Mouse (Mus musculus): ENCODE results near the gene Bmp2k. TPM values are rescaled to one million over a fixed set of nuclear protein-coding genes. Genes with fewer than 3 reads are reported as not detected.

Bmp2k gene
- 5.9 and 6.6 TPM in 2 replicates for polyA plus RNA-seq (2012; rRNA removed)

GRCm38 (mm10) chr5:96997310-96997801 is at the start of gene Bmp2k:
Bmp2k (plus strand) TSS chr5:96997689.
- Histone ChIP-seq H3K27me3 (ENCODE audit: control insufficient read depth, insufficient read depth, low read length) (no peaks in the 10 kb centered on the region), H3K4me3 (ENCODE audit: control insufficient read depth, low read depth, low read length) (peak within 1 kb of the TSS; percentile 87), H3K4me1 (ENCODE audit: control insufficient read depth, insufficient read depth, low read length) (peaks cover 5% of the 10 kb centered on the region), H3K27ac (ENCODE audit: control insufficient read depth, insufficient read depth, low read depth, low read length) (peak within 1 kb of the TSS; percentile 97), H3K36me3 (ENCODE audit: control insufficient read depth, insufficient read depth, low read length) (no peaks in the 10 kb centered on the region)
- TF ChIP-seq POLR2A (IDR thresholded peaks at IDR 0.05; ENCODE audit: control insufficient read depth, low read depth, low read length): peak; percentile 59
- no peak for TF ChIP-seq CTCF (IDR thresholded peaks at IDR 0.05; ENCODE audit: control insufficient read depth, insufficient read depth, insufficient replicate concordance, low read depth, low read length)

DNA sequence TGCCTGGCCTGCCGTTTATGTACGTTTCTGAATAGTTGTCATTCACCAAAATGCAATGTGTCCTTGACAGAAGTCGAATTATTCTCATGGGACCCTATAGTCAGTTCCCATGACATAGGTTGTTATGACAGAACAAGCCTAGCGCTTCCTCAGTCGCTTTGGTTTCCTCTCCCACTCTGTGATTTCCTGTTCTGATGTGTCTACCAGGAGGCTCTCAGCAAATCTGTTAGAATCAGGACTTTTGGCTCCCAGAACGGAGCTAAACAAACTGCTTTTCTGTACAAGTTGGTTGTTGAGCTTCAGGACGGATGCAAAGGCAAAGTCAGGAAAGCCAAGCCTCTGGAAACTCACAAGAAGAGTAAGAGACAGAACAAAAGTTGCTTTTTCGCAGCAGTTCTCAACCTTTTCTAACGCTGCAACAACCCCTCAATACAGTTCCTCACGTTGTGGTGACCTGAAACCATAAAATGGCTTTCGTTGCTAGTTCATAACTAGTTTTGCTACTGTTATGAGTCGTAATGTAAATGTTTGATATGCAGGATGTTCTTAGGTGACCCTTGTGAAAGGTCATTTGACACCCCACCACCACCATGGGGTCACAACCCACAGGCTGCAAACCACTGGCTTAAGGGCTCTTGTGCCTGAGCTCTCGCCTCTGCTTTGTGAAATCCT is 48.5 kb upstream of the Bmp2k start:
- H3K27ac ChIP-seq (ENCODE audit: control insufficient read depth, insufficient read depth, low read depth, low read length): no peak overlapping the region
- H3K36me3 ChIP-seq (ENCODE audit: control insufficient read depth, insufficient read depth, low read length): no peaks in the 10 kb centered on the region
- H3K27me3 ChIP-seq (ENCODE audit: control insufficient read depth, insufficient read depth, low read length): no peaks in the 10 kb centered on the region
- H3K4me3 ChIP-seq (ENCODE audit: control insufficient read depth, low read depth, low read length): no peak overlapping the region
- no peaks in the 10 kb centered on the region for H3K4me1 ChIP-seq (ENCODE audit: control insufficient read depth, insufficient read depth, low read length)
- TF ChIP-seq CTCF (IDR thresholded peaks at IDR 0.05; ENCODE audit: control insufficient read depth, insufficient read depth, insufficient replicate concordance, low read depth, low read length) (no peak), POLR2A (IDR thresholded peaks at IDR 0.05; ENCODE audit: control insufficient read depth, low read depth, low read length) (no peak)

DNA sequence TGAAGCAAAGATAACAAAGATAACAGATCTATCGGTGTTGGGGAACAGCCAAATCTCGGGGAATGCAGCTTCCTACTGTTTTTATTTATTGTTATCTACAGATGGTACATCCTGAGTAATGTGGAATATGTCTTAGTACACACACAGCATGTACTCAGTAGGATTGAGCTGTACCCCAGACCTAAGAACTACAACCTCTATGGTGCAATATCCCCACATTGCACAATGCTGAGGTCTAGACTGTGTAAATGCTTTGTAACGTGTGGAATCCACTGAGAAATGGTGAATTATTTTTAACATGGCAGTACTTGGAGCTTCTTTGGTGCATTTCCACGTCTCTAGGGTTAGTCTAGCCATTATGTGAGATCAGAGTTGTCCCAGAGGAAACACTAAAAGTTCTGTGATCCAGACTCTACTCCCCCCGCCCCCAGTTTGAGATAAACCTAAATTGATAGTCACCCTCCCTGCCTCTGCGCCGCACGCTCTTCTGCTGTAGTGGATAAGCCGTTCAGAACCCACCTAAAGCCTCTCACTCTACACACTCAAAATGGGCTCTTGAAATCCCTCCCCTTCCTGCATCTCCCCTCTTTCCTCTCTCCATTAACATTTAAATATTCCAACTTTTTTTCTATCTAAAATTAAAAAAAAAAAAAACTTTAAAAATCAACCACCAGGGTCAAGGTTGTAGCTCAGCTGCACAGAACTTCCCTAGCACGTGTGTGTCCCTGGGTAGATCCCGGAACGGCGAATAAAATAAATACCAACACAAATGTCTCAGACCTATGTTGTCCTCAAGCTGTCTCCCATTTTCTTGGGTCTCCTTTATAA is 47.4 kb upstream of the Bmp2k start:
- TF ChIP-seq POLR2A (IDR thresholded peaks at IDR 0.05; ENCODE audit: control insufficient read depth, low read depth, low read length) (no peak), CTCF (IDR thresholded peaks at IDR 0.05; ENCODE audit: control insufficient read depth, insufficient read depth, insufficient replicate concordance, low read depth, low read length) (no peak)
- Histone ChIP-seq H3K4me1 (ENCODE audit: control insufficient read depth, insufficient read depth, low read length) (no peaks in the 10 kb centered on the region), H3K36me3 (ENCODE audit: control insufficient read depth, insufficient read depth, low read length) (no peaks in the 10 kb centered on the region), H3K27me3 (ENCODE audit: control insufficient read depth, insufficient read depth, low read length) (no peaks in the 10 kb centered on the region), H3K27ac (ENCODE audit: control insufficient read depth, insufficient read depth, low read depth, low read length) (no peak overlapping the region), H3K4me3 (ENCODE audit: control insufficient read depth, low read depth, low read length) (no peak overlapping the region)

DNA sequence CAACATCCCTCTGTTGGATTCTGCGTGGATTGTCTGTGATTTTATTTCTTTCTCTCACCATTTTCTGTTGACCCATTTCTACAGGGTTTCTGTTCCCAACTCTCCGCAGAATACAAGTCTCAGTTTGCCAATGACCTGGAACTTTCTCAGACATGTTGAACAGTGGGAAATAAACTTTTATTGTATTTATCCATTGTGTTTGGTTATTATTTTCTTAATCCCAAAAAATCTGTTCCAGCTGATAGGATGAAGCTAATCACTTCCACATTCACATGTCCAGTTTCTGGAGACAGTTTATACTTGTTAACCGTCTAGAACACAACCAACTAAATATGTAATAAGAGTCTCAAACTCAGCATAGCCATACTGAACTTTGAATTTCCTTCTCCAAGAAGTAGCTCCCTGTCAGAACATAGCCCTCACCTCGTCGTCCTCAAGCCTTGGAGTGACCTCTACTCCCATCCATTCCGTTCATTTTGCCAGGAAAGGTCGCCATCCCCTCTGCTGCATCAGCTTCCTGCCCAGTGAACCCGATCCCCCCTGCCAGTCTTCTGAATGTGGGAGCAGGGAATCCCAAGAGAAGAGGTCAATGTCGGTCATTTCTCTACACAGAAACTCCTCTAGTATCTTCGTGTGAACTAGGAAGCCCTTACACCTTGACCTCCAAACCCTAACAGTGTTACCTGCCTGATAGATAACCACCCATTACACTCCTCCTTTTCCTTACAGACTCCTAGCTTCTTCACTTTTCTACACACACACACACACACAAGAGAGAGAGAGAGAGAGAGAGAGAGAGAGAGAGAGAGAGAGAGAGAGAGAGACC is 46.6 kb upstream of the Bmp2k start:
- TF ChIP-seq CTCF (IDR thresholded peaks at IDR 0.05; ENCODE audit: control insufficient read depth, insufficient read depth, insufficient replicate concordance, low read depth, low read length): no peak
- no peak for TF ChIP-seq POLR2A (IDR thresholded peaks at IDR 0.05; ENCODE audit: control insufficient read depth, low read depth, low read length)
- Histone ChIP-seq H3K4me1 (ENCODE audit: control insufficient read depth, insufficient read depth, low read length) (no peaks in the 10 kb centered on the region), H3K27ac (ENCODE audit: control insufficient read depth, insufficient read depth, low read depth, low read length) (no peak overlapping the region), H3K4me3 (ENCODE audit: control insufficient read depth, low read depth, low read length) (no peak overlapping the region), H3K27me3 (ENCODE audit: control insufficient read depth, insufficient read depth, low read length) (no peaks in the 10 kb centered on the region), H3K36me3 (ENCODE audit: control insufficient read depth, insufficient read depth, low read length) (no peaks in the 10 kb centered on the region)

DNA sequence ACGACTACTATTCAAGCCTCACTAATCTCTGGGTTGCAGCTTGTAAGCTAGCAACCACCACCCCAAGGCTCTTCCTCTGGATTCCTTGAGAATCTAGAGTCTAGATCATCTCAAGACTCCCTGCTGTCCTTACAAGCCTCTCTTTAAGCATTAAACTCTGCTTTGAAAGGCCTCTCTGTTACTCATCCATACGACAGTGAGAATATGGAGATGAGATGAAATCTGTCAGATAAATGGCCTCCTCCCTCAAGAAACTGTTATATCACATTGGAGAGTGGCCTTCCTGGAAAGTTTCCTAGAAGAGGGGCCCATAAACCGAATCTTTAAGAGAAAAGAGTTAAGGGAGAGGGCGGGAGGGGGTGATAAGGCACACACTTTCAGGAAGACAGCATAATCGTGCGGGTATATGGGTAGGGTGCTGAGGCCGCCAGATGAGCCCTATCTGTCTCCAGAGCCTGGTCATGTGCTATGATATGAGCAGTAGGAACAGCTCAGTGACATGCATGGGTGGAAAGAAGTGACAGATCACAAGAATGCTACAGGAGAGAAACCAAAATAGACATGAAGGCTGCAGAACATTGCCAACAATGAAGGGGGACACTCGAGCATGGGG is 45.9 kb upstream of the Bmp2k start:
- Histone ChIP-seq H3K27me3 (ENCODE audit: control insufficient read depth, insufficient read depth, low read length) (no peaks in the 10 kb centered on the region), H3K36me3 (ENCODE audit: control insufficient read depth, insufficient read depth, low read length) (no peaks in the 10 kb centered on the region), H3K27ac (ENCODE audit: control insufficient read depth, insufficient read depth, low read depth, low read length) (no peak overlapping the region), H3K4me3 (ENCODE audit: control insufficient read depth, low read depth, low read length) (no peak overlapping the region), H3K4me1 (ENCODE audit: control insufficient read depth, insufficient read depth, low read length) (no peaks in the 10 kb centered on the region)
- no peak for TF ChIP-seq POLR2A (IDR thresholded peaks at IDR 0.05; ENCODE audit: control insufficient read depth, low read depth, low read length)
- no peak for TF ChIP-seq CTCF (IDR thresholded peaks at IDR 0.05; ENCODE audit: control insufficient read depth, insufficient read depth, insufficient replicate concordance, low read depth, low read length)

GRCm38 (mm10) chr5:96954040-96954439 is 43.4 kb upstream of the Bmp2k start:
- Histone ChIP-seq H3K27ac (ENCODE audit: control insufficient read depth, insufficient read depth, low read depth, low read length) (no peak overlapping the region), H3K4me3 (ENCODE audit: control insufficient read depth, low read depth, low read length) (no peak overlapping the region), H3K4me1 (ENCODE audit: control insufficient read depth, insufficient read depth, low read length) (no peaks in the 10 kb centered on the region), H3K36me3 (ENCODE audit: control insufficient read depth, insufficient read depth, low read length) (no peaks in the 10 kb centered on the region), H3K27me3 (ENCODE audit: control insufficient read depth, insufficient read depth, low read length) (no peaks in the 10 kb centered on the region)
- TF ChIP-seq POLR2A (IDR thresholded peaks at IDR 0.05; ENCODE audit: control insufficient read depth, low read depth, low read length): no peak
- TF ChIP-seq CTCF (IDR thresholded peaks at IDR 0.05; ENCODE audit: control insufficient read depth, insufficient read depth, insufficient replicate concordance, low read depth, low read length): no peak
